Mouse (Mus musculus): ENCODE results near the gene Vars2. TPM values are rescaled to one million over a fixed set of nuclear protein-coding genes. Genes with fewer than 3 reads are reported as not detected.

Gene Vars2
- polyA plus RNA-seq, 1 experiment from 2014 or later, result 14.3 TPM

- H3K9ac ChIP-seq, result no peak overlapping the region
- no peaks in the 10 kb centered on the region for H3K27me3 ChIP-seq
- WGBS, result 72% methylated on average over 4 of the region's 4 CpGs
- no peak overlapping the region for H3K27ac ChIP-seq
- H3K9me3 ChIP-seq, result no peaks in the 10 kb centered on the region
- H3K4me1 ChIP-seq, result peaks cover 2% of the 10 kb centered on the region
- no peak overlapping the region for H3K4me2 ChIP-seq
- H3K4me3 ChIP-seq, result no peak overlapping the region
- H3K36me3 ChIP-seq, result peaks cover 80% of the 10 kb centered on the region
- no peak for ATAC-seq (ENCODE audit: insufficient number of reproducible peaks, low FRiP score, low TSS enrichment, low read depth)
These were observed 24.4 kb upstream of the Vars2 start for GRCm38 (mm10) chr17:35691811-35692210.

- H3K27ac ChIP-seq, result no peak overlapping the region
- peaks cover 91% of the 10 kb centered on the region for H3K36me3 ChIP-seq
- ATAC-seq (ENCODE audit: insufficient number of reproducible peaks, low FRiP score, low TSS enrichment, low read depth), result no peak
- WGBS, result 90% methylated on average over 18 of the region's 18 CpGs
- no peak overlapping the region for H3K4me2 ChIP-seq
- H3K4me3 ChIP-seq, result no peak overlapping the region
- H3K27me3 ChIP-seq, result no peaks in the 10 kb centered on the region
- no peaks in the 10 kb centered on the region for H3K4me1 ChIP-seq
- no peak overlapping the region for H3K9ac ChIP-seq
- H3K9me3 ChIP-seq, result no peaks in the 10 kb centered on the region
These were observed 22.7 kb upstream of the Vars2 start for GRCm38 (mm10) chr17:35689936-35690645.

DNA sequence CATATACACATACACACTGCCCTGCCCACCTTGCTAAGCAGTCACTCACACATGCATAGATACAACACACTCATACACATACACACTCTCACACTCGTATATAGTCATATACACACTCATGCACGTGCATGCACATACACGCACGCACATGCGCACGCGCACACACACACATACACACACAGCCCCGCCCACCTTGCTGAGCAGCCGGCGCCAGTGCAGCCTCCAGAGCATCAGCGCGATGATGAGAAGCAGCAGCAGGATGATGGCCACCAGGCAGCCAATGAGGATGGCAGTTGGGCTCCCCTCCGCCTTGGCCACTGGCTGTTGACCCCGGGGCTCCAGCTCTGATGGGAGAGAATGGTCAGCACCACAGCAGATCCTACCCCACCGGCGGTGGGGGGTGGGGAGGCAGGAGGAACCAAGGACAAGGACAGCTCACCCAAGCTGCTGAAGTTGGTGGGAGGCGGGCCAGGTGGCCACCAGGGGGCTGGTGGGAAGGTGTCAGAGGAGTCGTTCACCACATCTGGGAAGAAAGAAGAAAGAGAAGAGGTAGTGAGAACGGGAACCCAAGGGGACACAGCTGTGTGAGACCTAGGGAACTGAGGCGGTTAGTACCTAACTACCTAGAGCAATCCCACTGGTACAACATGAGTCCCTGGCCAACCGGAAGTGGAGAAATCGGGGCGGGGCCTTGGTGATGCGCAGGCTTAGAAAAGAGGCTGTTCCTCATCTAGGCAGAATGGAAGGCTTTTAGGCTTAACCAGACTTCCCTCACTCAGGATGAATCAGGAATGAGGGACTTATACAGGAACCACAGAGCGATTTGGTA is 21.2 kb upstream of the Vars2 start:
- WGBS, result 81% methylated on average over 25 of the region's 25 CpGs
- ATAC-seq (ENCODE audit: insufficient number of reproducible peaks, low FRiP score, low TSS enrichment, low read depth), result no peak
- no peak overlapping the region for H3K27ac ChIP-seq
- no peak overlapping the region for H3K4me3 ChIP-seq
- no peak overlapping the region for H3K9ac ChIP-seq
- no peaks in the 10 kb centered on the region for H3K27me3 ChIP-seq
- H3K36me3 ChIP-seq, result peaks cover 98% of the 10 kb centered on the region
- H3K4me2 ChIP-seq, result no peak overlapping the region
- H3K4me1 ChIP-seq, result no peaks in the 10 kb centered on the region
- no peaks in the 10 kb centered on the region for H3K9me3 ChIP-seq

DNA sequence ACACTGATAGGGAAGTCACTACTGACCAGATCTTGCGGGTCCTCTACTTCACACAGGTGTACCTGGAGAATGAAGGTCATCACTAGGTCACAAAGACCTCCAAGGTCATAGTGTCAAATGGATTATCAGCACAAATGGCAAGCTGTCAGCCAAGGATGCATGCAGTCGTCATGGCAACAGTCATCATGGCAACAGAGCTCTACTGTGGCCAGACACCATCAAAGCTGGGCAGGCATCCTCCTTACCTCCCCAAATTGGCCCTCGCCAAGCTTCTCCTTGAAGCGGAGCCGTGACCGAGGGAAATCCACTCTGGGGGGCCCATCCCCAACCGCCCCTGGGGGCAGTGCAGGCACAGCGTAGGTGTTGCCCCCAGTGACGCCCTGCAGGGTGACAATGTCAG is 17.7 kb upstream of the Vars2 start:
- WGBS, result 64% methylated on average over 9 of the region's 9 CpGs
- Histone ChIP-seq H3K27me3 (no peaks in the 10 kb centered on the region), H3K9ac (no peak overlapping the region), H3K36me3 (peaks cover 95% of the 10 kb centered on the region), H3K4me3 (no peak overlapping the region), H3K27ac (no peak overlapping the region), H3K4me2 (no peak overlapping the region), H3K9me3 (no peaks in the 10 kb centered on the region), H3K4me1 (no peaks in the 10 kb centered on the region)
- no peak for ATAC-seq (ENCODE audit: insufficient number of reproducible peaks, low FRiP score, low TSS enrichment, low read depth)

GRCm38 (mm10) chr17:35681986-35682385 is 14.6 kb upstream of the Vars2 start:
- Histone ChIP-seq H3K4me1 (no peaks in the 10 kb centered on the region), H3K9me3 (no peaks in the 10 kb centered on the region), H3K9ac (no peak overlapping the region), H3K27ac (no peak overlapping the region), H3K4me2 (no peak overlapping the region), H3K4me3 (no peak overlapping the region), H3K27me3 (no peaks in the 10 kb centered on the region), H3K36me3 (peaks cover 65% of the 10 kb centered on the region)
- no peak for ATAC-seq (ENCODE audit: insufficient number of reproducible peaks, low FRiP score, low TSS enrichment, low read depth)
- WGBS, result 83% methylated on average over 13 of the region's 13 CpGs

DNA sequence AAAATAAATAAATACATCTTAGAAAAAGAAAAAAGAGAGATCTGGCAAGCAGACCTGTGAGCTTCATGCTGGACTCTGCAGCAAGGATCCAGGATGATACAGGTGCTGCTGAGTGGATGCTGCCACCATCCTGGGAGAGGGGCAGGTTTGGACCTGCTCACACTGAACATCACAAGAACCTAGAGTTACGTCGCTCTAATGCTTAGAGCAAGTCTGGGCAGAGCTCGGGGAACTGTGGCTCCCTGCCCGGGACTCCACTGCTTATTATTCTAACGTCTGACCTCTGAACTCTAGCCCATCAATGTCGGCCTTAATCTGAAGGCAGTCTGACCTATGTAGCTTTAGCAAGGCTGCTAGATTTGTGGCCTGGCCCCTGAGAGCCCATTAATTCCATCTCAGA is 13.2 kb upstream of the Vars2 start:
- no peak for ATAC-seq (ENCODE audit: insufficient number of reproducible peaks, low FRiP score, low TSS enrichment, low read depth)
- H3K9ac ChIP-seq, result no peak overlapping the region
- no peak overlapping the region for H3K27ac ChIP-seq
- no peaks in the 10 kb centered on the region for H3K9me3 ChIP-seq
- H3K4me3 ChIP-seq, result no peak overlapping the region
- WGBS, result 45% methylated on average over 6 of the region's 6 CpGs
- no peak overlapping the region for H3K4me2 ChIP-seq
- H3K4me1 ChIP-seq, result no peaks in the 10 kb centered on the region
- H3K36me3 ChIP-seq, result peaks cover 51% of the 10 kb centered on the region
- no peaks in the 10 kb centered on the region for H3K27me3 ChIP-seq

DNA sequence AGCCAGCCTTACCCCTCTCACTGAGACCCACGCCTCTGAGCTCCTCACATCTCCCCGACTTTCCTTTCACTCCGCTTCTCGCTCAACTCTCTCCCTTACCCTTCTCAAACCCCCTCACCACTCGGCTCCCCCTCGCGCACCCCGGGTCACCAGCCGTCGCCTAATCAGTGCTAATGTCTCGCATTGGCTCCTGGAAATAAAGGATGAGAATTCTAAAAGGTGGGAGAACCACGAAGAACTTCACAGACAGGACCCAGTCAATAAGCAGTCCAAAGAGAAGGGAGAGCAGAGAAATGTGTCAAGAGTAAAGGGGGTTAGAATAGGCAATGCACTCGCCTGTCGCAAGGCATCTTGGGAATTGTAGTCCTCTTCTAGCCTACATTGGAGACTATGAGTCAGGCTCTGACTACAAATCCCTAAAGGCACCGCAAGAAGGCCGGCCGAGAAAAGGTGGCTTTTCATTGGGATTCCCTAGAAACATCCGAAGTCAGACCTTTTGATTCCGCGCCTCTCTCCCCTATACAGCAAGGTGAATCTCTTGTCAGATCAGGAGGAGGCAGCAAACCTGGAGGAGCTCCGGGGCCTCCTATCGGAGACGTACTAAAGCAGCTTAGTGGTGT is 6.1 kb upstream of the Vars2 start, which contains the start of gene Gtf2h4:
Gtf2h4 (minus strand) TSS at position 324 of the 620 bp plus-strand sequence.
- Histone ChIP-seq H3K9ac (peak within 1 kb of the TSS; percentile 89), H3K36me3 (peaks cover 9% of the 10 kb centered on the region; the same call in 1 of the 2 replicates), H3K9me3 (no peaks in the 10 kb centered on the region), H3K4me3 (peak within 1 kb of the TSS; percentile 74), H3K27me3 (no peaks in the 10 kb centered on the region), H3K4me2 (peak within 1 kb of the TSS; percentile 83), H3K27ac (peak within 1 kb of the TSS; percentile 64), H3K4me1 (peaks cover 10% of the 10 kb centered on the region)
- ATAC-seq (ENCODE audit: insufficient number of reproducible peaks, low FRiP score, low TSS enrichment, low read depth), result peak; percentile 93
- WGBS, result under 1% methylated on average over 23 of the region's 23 CpGs

- 87% methylated on average over 6 of the region's 6 CpGs for WGBS
- Histone ChIP-seq H3K36me3 (peaks cover 9% of the 10 kb centered on the region; the same call in 1 of the 2 replicates), H3K27me3 (no peaks in the 10 kb centered on the region), H3K27ac (no peak overlapping the region), H3K4me3 (peak overlapping the region; percentile 74; the same call in 1 of the 2 replicates), H3K4me2 (peak overlapping the region; percentile 83; the same call in 1 of the 2 replicates), H3K9ac (0 out of 2 replicates have a peak overlapping the region, but pooled peaks have one; percentile 89), H3K4me1 (peaks cover 18% of the 10 kb centered on the region), H3K9me3 (no peaks in the 10 kb centered on the region)
- no peak for ATAC-seq (ENCODE audit: insufficient number of reproducible peaks, low FRiP score, low TSS enrichment, low read depth)
These were observed 5.1 kb upstream of the Vars2 start for GRCm38 (mm10) chr17:35672527-35672926.

GRCm38 (mm10) chr17:35671846-35672245 is 4.5 kb upstream of the Vars2 start:
- Histone ChIP-seq H3K27ac (no peak overlapping the region), H3K9ac (no peak overlapping the region), H3K4me1 (peaks cover 20% of the 10 kb centered on the region), H3K27me3 (no peaks in the 10 kb centered on the region), H3K36me3 (peaks cover 9% of the 10 kb centered on the region; the same call in 1 of the 2 replicates), H3K4me2 (no peak overlapping the region), H3K9me3 (no peaks in the 10 kb centered on the region), H3K4me3 (no peak overlapping the region)
- 92% methylated on average over 6 of the region's 6 CpGs for WGBS
- ATAC-seq (ENCODE audit: insufficient number of reproducible peaks, low FRiP score, low TSS enrichment, low read depth), result no peak

DNA sequence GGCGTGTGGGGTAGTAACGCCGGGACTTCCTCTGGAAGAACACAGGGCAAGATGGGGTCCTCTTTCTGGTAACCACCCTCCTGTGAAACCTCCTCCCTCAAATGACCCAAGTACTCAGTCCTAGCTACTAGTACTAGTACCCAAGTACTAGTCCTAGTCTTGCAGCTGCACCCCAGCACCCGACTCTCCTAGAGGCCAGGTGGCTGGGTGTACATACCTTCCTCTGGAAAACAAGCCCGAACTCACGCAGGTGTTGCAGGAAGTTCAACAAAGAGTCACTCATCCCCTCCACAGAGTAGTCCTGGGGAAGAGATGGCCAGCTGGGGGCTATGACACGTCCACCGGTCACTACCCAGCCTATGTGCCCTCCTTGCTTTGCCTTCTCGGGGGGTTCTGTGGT is 2.3 kb upstream of the Vars2 start:
- Histone ChIP-seq H3K9ac (no peak overlapping the region), H3K36me3 (peaks cover 10% of the 10 kb centered on the region), H3K4me1 (peaks cover 30% of the 10 kb centered on the region), H3K4me2 (no peak overlapping the region), H3K9me3 (no peaks in the 10 kb centered on the region), H3K27me3 (no peaks in the 10 kb centered on the region), H3K4me3 (no peak overlapping the region), H3K27ac (no peak overlapping the region)
- no peak for ATAC-seq (ENCODE audit: insufficient number of reproducible peaks, low FRiP score, low TSS enrichment, low read depth)
- WGBS, result 89% methylated on average over 9 of the region's 9 CpGs

GRCm38 (mm10) chr17:35666851-35667256 is 538 bp downstream of the Vars2 start:
- H3K4me2 ChIP-seq, result peak overlapping the region; percentile 94
- H3K9ac ChIP-seq, result peak overlapping the region; percentile 85
- no peak; the same call in 1 of the 2 replicates for ATAC-seq (ENCODE audit: insufficient number of reproducible peaks, low FRiP score, low TSS enrichment, low read depth)
- H3K4me1 ChIP-seq, result peaks cover 20% of the 10 kb centered on the region
- peak overlapping the region; percentile 77 for H3K4me3 ChIP-seq
- 4% methylated on average over 13 of the region's 13 CpGs for WGBS
- peaks cover 32% of the 10 kb centered on the region for H3K36me3 ChIP-seq
- peak overlapping the region; percentile 84 for H3K27ac ChIP-seq
- H3K27me3 ChIP-seq, result no peaks in the 10 kb centered on the region
- H3K9me3 ChIP-seq, result no peaks in the 10 kb centered on the region
